21 mouse cellular contexts compared by ENCODE assay signal in genomic region chr4:32940984-32941383, GRCm38 (mm10). TPM values are rescaled to one million over a fixed set of nuclear protein-coding genes. Genes with fewer than 3 reads are reported as not detected.
DNase-seq lines count a peak whose midpoint lies in the region; ATAC-seq and TF ChIP-seq lines count a peak whose summit lies in the region.
"Had no signal": no experiment of that assay in that cellular context is flagged by ENCODE, and none has a peak within 500 bp of the region (broad histone marks: within the 10 kb centered on the region; RNA-seq: fewer than 3 reads in every experiment).

No protein-coding gene starts in this region.

- peak overlapping the region; percentile 76 for H3K27ac ChIP-seq in layer of hippocampus, adult 2 months
- H3K27ac ChIP-seq in midbrain, embryonic 15.5 days, result no peak overlapping the region
- H3K27ac ChIP-seq: embryonic facial prominence, embryonic 10.5 days; embryonic facial prominence, embryonic 12.5 days had no signal

- no peaks in the 10 kb centered on the region for H3K9me3 ChIP-seq in midbrain, embryonic 15.5 days
- H3K9me3 ChIP-seq: embryonic facial prominence, embryonic 10.5 days; embryonic facial prominence, embryonic 12.5 days; forebrain, embryonic 13.5 days; forebrain, embryonic 15.5 days had no signal

- 54% methylated on average over 4 of the region's 4 CpGs for WGBS in midbrain, embryonic 15.5 days

- no peaks in the 10 kb centered on the region for H3K27me3 ChIP-seq in midbrain, embryonic 15.5 days (replicated peaks)
- H3K27me3 ChIP-seq: embryonic facial prominence, embryonic 12.5 days; forebrain, embryonic 13.5 days; forebrain, embryonic 15.5 days had no signal

- no peak for TF ChIP-seq CTCF in layer of hippocampus, adult 2 months (conservative IDR thresholded peaks at IDR 0.05)

- no peak overlapping the region for H3K4me2 ChIP-seq in midbrain, embryonic 15.5 days
- H3K4me2 ChIP-seq: embryonic facial prominence, embryonic 12.5 days; forebrain, embryonic 13.5 days; forebrain, embryonic 15.5 days had no signal

- H3K4me1 ChIP-seq in midbrain, embryonic 15.5 days, result peaks cover 4% of the 10 kb centered on the region

- no peak for ATAC-seq in midbrain, embryonic 15.5 days (replicated peaks)
- ATAC-seq: activated CD4-positive, CD25-positive, alpha-beta regulatory T cell, adult 4 months; forebrain, embryonic 15.5 days; forebrain, postnatal 0 days had no signal

- H3K4me3 ChIP-seq in layer of hippocampus, adult 2 months, result no peak overlapping the region
- no peak overlapping the region for H3K4me3 ChIP-seq in midbrain, embryonic 15.5 days
- H3K4me3 ChIP-seq: embryonic facial prominence, embryonic 10.5 days; embryonic facial prominence, embryonic 12.5 days; forebrain, embryonic 13.5 days; forebrain, embryonic 15.5 days had no signal

- H3K36me3 ChIP-seq in midbrain, embryonic 15.5 days (replicated peaks), result no peaks in the 10 kb centered on the region
- H3K36me3 ChIP-seq: embryonic facial prominence, embryonic 10.5 days; embryonic facial prominence, embryonic 12.5 days; forebrain, embryonic 15.5 days had no signal

- DNase-seq in layer of hippocampus, adult 2 months (ENCODE audit: low spot score in 2 of 2), result no peak
- DNase-seq in layer of hippocampus, postnatal 25 days (ENCODE audit: extremely low spot score in 1 of 2, low spot score in 1 of 2), result no peak
- DNase-seq in ES-CJ7 (ENCODE audit: low read depth, low spot score) (peak; percentile 59), ZHBTc4 (ENCODE audit: low read depth, low spot score) (peak; percentile 56)
- DNase-seq in layer of hippocampus, adult 11-12 months (ENCODE audit: low spot score), result no peak
- DNase-seq in T-cell, adult 2 months (ENCODE audit: low spot score), result no peak
- DNase-seq: adrenal gland, adult 8-10 months; adrenal gland, postnatal 25 days; cerebellum, adult 11-12 months; cerebellum, adult 2 months; cerebellum, adult 9-10 months; cerebellum, postnatal 10 days; cerebellum, postnatal 25 days; forebrain, postnatal 0 days had no signal

- H3K9ac ChIP-seq in midbrain, embryonic 15.5 days, result no peak overlapping the region
- H3K9ac ChIP-seq: embryonic facial prominence, embryonic 12.5 days; forebrain, embryonic 13.5 days; forebrain, embryonic 15.5 days; forebrain, postnatal 0 days had no signal

RNA-seq across cellular contexts. Expression of gene Ankrd6, which starts 9.7 kb away (rescaled TPM):
- 10 to 100 TPM; 39.6 TPM for total RNA-seq in layer of hippocampus, adult 2 months (2021)
- total RNA-seq in layer of hippocampus, postnatal 25 days (2021), result 10 to 100 TPM; 34.8 to 35.6 TPM
- 32.2 and 32.4 TPM in 2 replicates for polyA plus RNA-seq in midbrain, embryonic 15.5 days (2015; fragmentation: Nextera tagmentation; extraction: Ambion mirVana)

RNA-seq across cellular contexts. Expression of gene Rragd, which starts 41.9 kb away (rescaled TPM):
- 10 to 100 TPM; 62.1 to 68.2 TPM for total RNA-seq in layer of hippocampus, adult 2 months (2021)
- total RNA-seq in layer of hippocampus, postnatal 25 days (2021), result 10 to 100 TPM; 58.9 to 60.5 TPM
- polyA plus RNA-seq in midbrain, embryonic 15.5 days (2015; fragmentation: Nextera tagmentation; extraction: Ambion mirVana), result 31.3 and 32.2 TPM in 2 replicates
- total RNA-seq: MEL had no signal

Comparison
In these comparisons a context has a peak if more than half of its experiments do, and no peak if none do; other contexts are left out.
1. DNase-seq: peak in ES-CJ7 (single experiment) and ZHBTc4 (single experiment); none in layer of hippocampus, adult 2 months (0 of 2), layer of hippocampus, postnatal 25 days (0 of 2), layer of hippocampus, adult 11-12 months (single experiment) and T-cell, adult 2 months (single experiment).